Mouse (Mus musculus): ENCODE results near the gene Zeb2.

- TF ChIP-seq POLR2A (IDR thresholded peaks at IDR 0.05; ENCODE audit: control insufficient read depth, low read depth, low read length) (no peak), CTCF (IDR thresholded peaks at IDR 0.05; ENCODE audit: control insufficient read depth, insufficient read depth, insufficient replicate concordance, low read depth, low read length) (no peak)
Observed at GRCm38 (mm10) chr2:45105922-45106851, 11.0 kb downstream of the Zeb2 start.

Measured in testis, adult 2 months (tissue).